Mouse (Mus musculus): ENCODE data around the gene Jmjd1c. TPM values are rescaled to one million over a fixed set of nuclear protein-coding genes. Genes with fewer than 3 reads are reported as not detected.
A peak's percentile ranks its signal among the peaks of the same experiment; 100 is the strongest.

Gene Jmjd1c
- polyA plus RNA-seq, 1 experiment from 2014 or later: 35.1 TPM

DNA sequence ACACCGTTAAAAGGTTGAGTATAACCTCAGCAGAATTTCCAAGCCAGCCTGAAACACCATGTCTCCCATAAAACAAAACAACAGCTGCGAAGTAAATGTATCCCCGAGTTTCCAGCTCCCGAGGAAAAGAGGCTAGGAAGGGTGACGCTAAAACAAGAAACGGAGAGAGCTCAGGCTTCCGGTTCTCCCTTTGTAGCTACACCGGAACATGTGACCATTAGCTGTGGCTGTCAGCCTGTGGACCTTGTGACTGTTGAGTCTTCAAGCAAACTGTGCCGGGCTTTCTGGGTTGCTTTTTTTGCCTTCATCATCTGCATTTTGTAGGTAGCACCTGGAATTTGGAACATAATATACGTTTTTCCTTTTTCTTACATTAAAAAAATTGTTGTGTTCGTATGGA is 17.9 kb downstream of the Jmjd1c start:
- H3K27ac ChIP-seq (ENCODE audit: low read depth, low read length): no peak overlapping the region
- WGBS: 90% methylated on average over 11 of the region's 11 CpGs
- peaks cover 16% of the 10 kb centered on the region for H3K4me1 ChIP-seq (ENCODE audit: control insufficient read depth, insufficient read depth, low read length)
- H3K9me3 ChIP-seq (replicated peaks; ENCODE audit: control insufficient read depth, low read length): no peaks in the 10 kb centered on the region
- 0 out of 2 replicates have a peak, but pooled peaks cover 3% of the 10 kb centered on the region for H3K36me3 ChIP-seq (ENCODE audit: control insufficient read depth, insufficient read depth, low read length)
- DNase-seq (ENCODE audit: low spot score) (no peak), ATAC-seq (no peak)
- no peak overlapping the region for H3K4me3 ChIP-seq (ENCODE audit: low read depth, low read length)
- H3K27me3 ChIP-seq (replicated peaks; ENCODE audit: control insufficient read depth, insufficient read depth, low read length): no peaks in the 10 kb centered on the region
- H3K4me2 ChIP-seq (ENCODE audit: low read length): no peak overlapping the region
- H3K9ac ChIP-seq (ENCODE audit: low read length): no peak overlapping the region

- Histone ChIP-seq H3K4me3 (ENCODE audit: low read depth, low read length) (no peak overlapping the region), H3K9ac (ENCODE audit: low read length) (no peak overlapping the region), H3K4me1 (ENCODE audit: control insufficient read depth, insufficient read depth, low read length) (peaks cover 16% of the 10 kb centered on the region), H3K4me2 (ENCODE audit: low read length) (no peak overlapping the region), H3K36me3 (ENCODE audit: control insufficient read depth, insufficient read depth, low read length) (no peaks in the 10 kb centered on the region), H3K27me3 (replicated peaks; ENCODE audit: control insufficient read depth, insufficient read depth, low read length) (no peaks in the 10 kb centered on the region), H3K27ac (ENCODE audit: low read depth, low read length) (peak overlapping the region; percentile 58), H3K9me3 (replicated peaks; ENCODE audit: control insufficient read depth, low read length) (no peaks in the 10 kb centered on the region)
- ATAC-seq (no peak), DNase-seq (ENCODE audit: low spot score) (no peak)
- 21% methylated on average over 6 of the region's 6 CpGs for WGBS
Measured at GRCm38 (mm10) chr10:67115115-67115514, 19.2 kb downstream of the Jmjd1c start.

DNA sequence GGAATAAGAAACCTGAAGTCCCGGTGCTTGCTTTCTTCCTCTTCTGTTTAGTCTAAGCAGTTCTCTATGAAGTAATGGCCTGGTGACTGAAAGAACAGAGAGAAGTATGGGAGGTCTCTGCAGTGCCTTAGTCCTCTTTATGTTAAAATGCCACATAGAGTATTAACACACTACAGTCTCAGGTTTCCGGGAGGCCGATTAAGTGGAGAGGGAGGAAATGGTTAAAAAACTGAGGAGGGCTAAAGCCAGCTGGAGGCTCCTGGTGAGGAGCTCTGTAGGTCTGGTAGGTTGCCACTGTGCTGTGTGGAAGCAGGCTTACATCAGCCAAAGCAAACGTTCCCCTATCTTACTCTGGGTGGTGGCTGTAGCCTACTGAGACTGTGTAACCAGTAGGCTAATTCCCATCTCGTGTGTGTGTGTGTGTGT is 19.8 kb downstream of the Jmjd1c start:
- peak; percentile 43 for DNase-seq (ENCODE audit: low spot score)
- Histone ChIP-seq H3K9ac (ENCODE audit: low read length) (no peak overlapping the region), H3K4me3 (ENCODE audit: low read depth, low read length) (no peak overlapping the region), H3K4me2 (ENCODE audit: low read length) (no peak overlapping the region), H3K27ac (ENCODE audit: low read depth, low read length) (peak overlapping the region; percentile 58; the same call in 1 of the 2 replicates), H3K9me3 (replicated peaks; ENCODE audit: control insufficient read depth, low read length) (no peaks in the 10 kb centered on the region), H3K27me3 (replicated peaks; ENCODE audit: control insufficient read depth, insufficient read depth, low read length) (no peaks in the 10 kb centered on the region), H3K4me1 (ENCODE audit: control insufficient read depth, insufficient read depth, low read length) (peaks cover 16% of the 10 kb centered on the region), H3K36me3 (ENCODE audit: control insufficient read depth, insufficient read depth, low read length) (no peaks in the 10 kb centered on the region)
- 13% methylated on average over 5 of the region's 5 CpGs for WGBS
- peak; percentile 60 for ATAC-seq

DNA sequence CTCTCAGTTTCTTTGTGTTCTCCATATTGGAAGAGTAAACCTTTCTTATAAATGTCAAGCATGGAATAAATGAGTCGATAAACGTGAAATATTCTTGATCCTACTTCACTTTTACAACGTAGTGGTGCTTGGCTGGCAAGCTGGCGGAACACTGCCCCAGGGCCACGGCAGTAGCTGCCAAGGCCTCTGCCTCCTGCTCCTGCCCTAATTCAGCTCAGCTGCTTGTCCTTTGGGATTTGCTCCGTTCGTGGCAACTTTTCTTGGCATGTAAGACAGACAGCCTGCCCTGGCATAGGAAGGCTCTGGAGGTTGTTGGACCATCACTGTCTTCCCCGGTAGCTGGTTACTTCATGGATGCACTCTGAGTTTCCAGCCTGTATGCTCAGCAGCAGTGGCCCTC is 20.3 kb downstream of the Jmjd1c start:
- no peaks in the 10 kb centered on the region for H3K36me3 ChIP-seq (ENCODE audit: control insufficient read depth, insufficient read depth, low read length)
- WGBS: 48% methylated on average over 8 of the region's 8 CpGs
- no peaks in the 10 kb centered on the region for H3K27me3 ChIP-seq (replicated peaks; ENCODE audit: control insufficient read depth, insufficient read depth, low read length)
- DNase-seq (ENCODE audit: low spot score) (peak; percentile 46), ATAC-seq (peak; percentile 35; the same call in 1 of the 2 replicates)
- H3K9me3 ChIP-seq (replicated peaks; ENCODE audit: control insufficient read depth, low read length): no peaks in the 10 kb centered on the region
- no peak overlapping the region; the same call in 1 of the 2 replicates for H3K27ac ChIP-seq (ENCODE audit: low read depth, low read length)
- H3K4me2 ChIP-seq (ENCODE audit: low read length): no peak overlapping the region
- no peak overlapping the region for H3K4me3 ChIP-seq (ENCODE audit: low read depth, low read length)
- peaks cover 16% of the 10 kb centered on the region for H3K4me1 ChIP-seq (ENCODE audit: control insufficient read depth, insufficient read depth, low read length)
- H3K9ac ChIP-seq (ENCODE audit: low read length): no peak overlapping the region

- Histone ChIP-seq H3K4me1 (ENCODE audit: control insufficient read depth, insufficient read depth, low read length) (peaks cover 21% of the 10 kb centered on the region), H3K27me3 (replicated peaks; ENCODE audit: control insufficient read depth, insufficient read depth, low read length) (no peaks in the 10 kb centered on the region), H3K36me3 (ENCODE audit: control insufficient read depth, insufficient read depth, low read length) (no peaks in the 10 kb centered on the region), H3K27ac (ENCODE audit: low read depth, low read length) (no peak overlapping the region), H3K9me3 (replicated peaks; ENCODE audit: control insufficient read depth, low read length) (no peaks in the 10 kb centered on the region), H3K4me2 (ENCODE audit: low read length) (no peak overlapping the region), H3K9ac (ENCODE audit: low read length) (no peak overlapping the region), H3K4me3 (ENCODE audit: low read depth, low read length) (no peak overlapping the region)
- 78% methylated on average over 7 of the region's 7 CpGs for WGBS
- DNase-seq (ENCODE audit: low spot score): no peak
- ATAC-seq: no peak
Measured at GRCm38 (mm10) chr10:67119291-67119690, 23.4 kb downstream of the Jmjd1c start.

GRCm38 (mm10) chr10:67120180-67120579 is 24.3 kb downstream of the Jmjd1c start:
- Histone ChIP-seq H3K4me3 (ENCODE audit: low read depth, low read length) (no peak overlapping the region), H3K27ac (ENCODE audit: low read depth, low read length) (no peak overlapping the region), H3K9ac (ENCODE audit: low read length) (no peak overlapping the region), H3K27me3 (replicated peaks; ENCODE audit: control insufficient read depth, insufficient read depth, low read length) (no peaks in the 10 kb centered on the region), H3K4me1 (ENCODE audit: control insufficient read depth, insufficient read depth, low read length) (peaks cover 20% of the 10 kb centered on the region), H3K36me3 (ENCODE audit: control insufficient read depth, insufficient read depth, low read length) (no peaks in the 10 kb centered on the region), H3K9me3 (replicated peaks; ENCODE audit: control insufficient read depth, low read length) (no peaks in the 10 kb centered on the region), H3K4me2 (ENCODE audit: low read length) (no peak overlapping the region)
- ATAC-seq (no peak), DNase-seq (ENCODE audit: low spot score) (no peak)
- WGBS: 50% methylated on average over 4 of the region's 4 CpGs

DNA sequence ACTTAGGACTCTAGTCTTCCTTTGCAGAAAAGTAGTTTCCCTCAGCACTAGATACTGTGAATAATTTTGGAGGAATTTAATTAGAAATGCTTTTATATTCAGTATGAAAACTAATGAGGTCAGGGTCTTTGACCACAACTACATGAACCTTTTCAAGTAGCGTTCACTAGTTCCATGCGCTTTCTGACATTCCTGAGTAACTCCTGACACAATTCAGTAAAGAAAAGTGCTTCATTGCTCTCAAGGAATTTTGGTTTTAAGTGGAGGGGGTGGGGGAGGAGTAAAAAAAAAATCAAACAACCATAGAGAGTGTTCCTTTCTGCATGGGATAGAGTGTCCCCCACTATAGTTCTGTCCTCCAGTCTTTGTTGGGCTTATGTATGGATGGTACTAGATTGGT is 24.7 kb downstream of the Jmjd1c start:
- H3K4me1 ChIP-seq (ENCODE audit: control insufficient read depth, insufficient read depth, low read length): peaks cover 18% of the 10 kb centered on the region
- no peak for ATAC-seq
- 37% methylated on average over 2 of the region's 2 CpGs for WGBS

DNA sequence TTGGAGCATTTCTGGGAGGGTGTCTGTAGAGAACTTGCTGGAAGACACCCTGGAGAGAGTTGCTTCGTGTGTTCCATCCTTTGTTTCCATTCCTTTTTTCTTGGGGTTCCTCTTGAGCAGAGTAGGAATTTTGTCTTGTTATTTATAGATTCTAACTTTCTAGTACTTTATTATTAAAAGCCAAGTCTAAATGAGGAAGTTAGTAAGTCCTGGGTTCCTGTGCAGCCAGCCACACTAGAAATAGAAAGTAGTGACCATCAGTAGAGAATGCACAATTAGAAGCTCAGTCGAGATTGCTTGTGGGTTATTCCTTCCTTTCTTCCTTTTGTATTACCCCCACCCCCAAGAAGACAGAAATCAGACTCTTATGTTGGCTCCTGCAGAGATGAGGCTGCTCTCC is 27.8 kb downstream of the Jmjd1c start:
- WGBS: 42% methylated on average over 2 of the region's 2 CpGs
- H3K4me1 ChIP-seq (ENCODE audit: control insufficient read depth, insufficient read depth, low read length): peaks cover 10% of the 10 kb centered on the region
- no peak for ATAC-seq
- H3K9ac ChIP-seq (ENCODE audit: low read length): no peak overlapping the region
- no peaks in the 10 kb centered on the region for H3K36me3 ChIP-seq (ENCODE audit: control insufficient read depth, insufficient read depth, low read length)
- DNase-seq (ENCODE audit: low spot score): no peak
- no peak overlapping the region for H3K4me3 ChIP-seq (ENCODE audit: low read depth, low read length)
- no peaks in the 10 kb centered on the region for H3K9me3 ChIP-seq (replicated peaks; ENCODE audit: control insufficient read depth, low read length)
- H3K27me3 ChIP-seq (replicated peaks; ENCODE audit: control insufficient read depth, insufficient read depth, low read length): no peaks in the 10 kb centered on the region
- no peak overlapping the region for H3K27ac ChIP-seq (ENCODE audit: low read depth, low read length)
- no peak overlapping the region for H3K4me2 ChIP-seq (ENCODE audit: low read length)

More for the DNA sequence above, 24.7 kb downstream of the Jmjd1c start:
- no peak overlapping the region for H3K4me3 ChIP-seq (ENCODE audit: low read depth, low read length)
- H3K27me3 ChIP-seq (replicated peaks; ENCODE audit: control insufficient read depth, insufficient read depth, low read length): no peaks in the 10 kb centered on the region
- H3K27ac ChIP-seq (ENCODE audit: low read depth, low read length): no peak overlapping the region
- H3K9ac ChIP-seq (ENCODE audit: low read length): no peak overlapping the region
- H3K9me3 ChIP-seq (replicated peaks; ENCODE audit: control insufficient read depth, low read length): no peaks in the 10 kb centered on the region
- no peak for DNase-seq (ENCODE audit: low spot score)
- H3K4me2 ChIP-seq (ENCODE audit: low read length): no peak overlapping the region
- no peaks in the 10 kb centered on the region for H3K36me3 ChIP-seq (ENCODE audit: control insufficient read depth, insufficient read depth, low read length)

- Histone ChIP-seq H3K27ac (ENCODE audit: low read depth, low read length) (no peak overlapping the region), H3K36me3 (ENCODE audit: control insufficient read depth, insufficient read depth, low read length) (no peaks in the 10 kb centered on the region), H3K9me3 (replicated peaks; ENCODE audit: control insufficient read depth, low read length) (no peaks in the 10 kb centered on the region), H3K4me3 (ENCODE audit: low read depth, low read length) (no peak overlapping the region), H3K4me2 (ENCODE audit: low read length) (no peak overlapping the region), H3K9ac (ENCODE audit: low read length) (no peak overlapping the region), H3K27me3 (replicated peaks; ENCODE audit: control insufficient read depth, insufficient read depth, low read length) (no peaks in the 10 kb centered on the region), H3K4me1 (ENCODE audit: control insufficient read depth, insufficient read depth, low read length) (peaks cover 10% of the 10 kb centered on the region)
- 90% methylated on average over 4 of the region's 4 CpGs for WGBS
- DNase-seq (ENCODE audit: low spot score) (no peak), ATAC-seq (no peak)
Measured at GRCm38 (mm10) chr10:67124156-67124555, 28.2 kb downstream of the Jmjd1c start.
